Mouse (Mus musculus) neural tube, embryonic 13.5 days (tissue): ENCODE measurements around the gene Gm10260. TPM values are rescaled to one million over a fixed set of nuclear protein-coding genes. Genes with fewer than 3 reads are reported as not detected.

Source experiments
- ATAC-seq: fragments of 200-750 bp; cut with Nextera tagmentation; 2 replicates; pipeline ENCODE4 v1.8.0; 2017; ENCODE audit warnings: low read depth, mild to moderate bottlenecking, moderate TSS enrichment, moderate library complexity
- H3K27ac ChIP-seq: fragments of 300-500 bp; sonication (generic); replicated peaks from 2 replicates; pipeline ENCODE4 v1.5.1; 2015; ENCODE audit warnings: moderate library complexity, mild to moderate bottlenecking, inconsistent platforms
- H3K27me3 ChIP-seq: fragments of 300-500 bp; sonication (generic); 2 replicates; pipeline ENCODE4 v1.6.1; 2015; ENCODE audit warnings: mild to moderate bottlenecking, inconsistent platforms
- H3K36me3 ChIP-seq: fragments of 300-500 bp; sonication (generic); 2 replicates; pipeline ENCODE4 v1.6.1; 2015; ENCODE audit warnings: mild to moderate bottlenecking, inconsistent platforms
- H3K4me1 ChIP-seq: fragments of 300-500 bp; sonication (generic); replicated peaks from 2 replicates; pipeline ENCODE4 v1.6.1; 2015; ENCODE audit warnings: inconsistent platforms
- H3K4me2 ChIP-seq: fragments of 300-500 bp; sonication (generic); 2 replicates; pipeline ENCODE4 v1.6.1; 2015; ENCODE audit warnings: inconsistent platforms, mild to moderate bottlenecking, moderate library complexity
- H3K4me3 ChIP-seq: fragments of 300-500 bp; sonication (generic); 2 replicates; pipeline ENCODE4 v1.5.1; 2015; ENCODE audit warnings: mild to moderate bottlenecking, inconsistent platforms
- H3K9ac ChIP-seq: fragments of 300-500 bp; sonication (generic); 2 replicates; pipeline ENCODE4 v1.6.1; 2015; ENCODE audit warnings: moderate library complexity, mild to moderate bottlenecking, inconsistent platforms
- H3K9me3 ChIP-seq: fragments of 300-500 bp; sonication (generic); 2 replicates; pipeline ENCODE4 v1.6.1; 2016; ENCODE audit warnings: inconsistent platforms
- WGBS: fragments of 180-500 bp; shearing (Covaris S2); methylation state at CpG from one replicate; pipeline ENCODE4 v1.1.7; 2015; 5-methylcytosine and 5-hydroxymethylcytosine counted together
- polyA plus RNA-seq: library from polyadenylated mRNA; unstranded; fragments of >200 nt; fragmentation: Nextera tagmentation; extraction: Ambion mirVana; gene quantifications from 2 replicates; pipeline ENCODE4 v1.2.1, GENCODE M21; 2015

The Gm10260 gene
- polyA plus RNA-seq, 1 experiment from 2014 or later = 4.2 TPM

GRCm38 (mm10) chr13:97734760-97735159 is 25.7 kb downstream of the Gm10260 start:
- ATAC-seq = no peak
- 94% methylated on average over 3 of the region's 3 CpGs for WGBS
- Histone ChIP-seq H3K9me3 (no peaks in the 10 kb centered on the region), H3K27ac (no peak overlapping the region), H3K4me3 (no peak overlapping the region), H3K4me1 (0 out of 2 replicates have a peak, but pooled peaks cover 3% of the 10 kb centered on the region), H3K9ac (no peak overlapping the region), H3K4me2 (no peak overlapping the region), H3K27me3 (no peaks in the 10 kb centered on the region), H3K36me3 (no peaks in the 10 kb centered on the region)

- no peak overlapping the region for H3K9ac ChIP-seq
- H3K4me3 ChIP-seq = no peak overlapping the region
- WGBS = 70% methylated on average over 11 of the region's 11 CpGs
- no peaks in the 10 kb centered on the region for H3K9me3 ChIP-seq
- ATAC-seq = no peak
- peaks cover 6% of the 10 kb centered on the region; the same call in 1 of the 2 replicates for H3K4me1 ChIP-seq
- no peaks in the 10 kb centered on the region for H3K36me3 ChIP-seq
- H3K27me3 ChIP-seq = no peaks in the 10 kb centered on the region
- H3K4me2 ChIP-seq = no peak overlapping the region
- no peak overlapping the region for H3K27ac ChIP-seq
Observed at GRCm38 (mm10) chr13:97725160-97725825, 35.1 kb downstream of the Gm10260 start.

GRCm38 (mm10) chr13:97724551-97724950 is 35.9 kb downstream of the Gm10260 start:
- no peaks in the 10 kb centered on the region for H3K27me3 ChIP-seq
- H3K36me3 ChIP-seq = no peaks in the 10 kb centered on the region
- no peak overlapping the region for H3K27ac ChIP-seq
- WGBS = 75% methylated on average over 6 of the region's 6 CpGs
- no peak overlapping the region for H3K4me3 ChIP-seq
- no peaks in the 10 kb centered on the region for H3K9me3 ChIP-seq
- no peak for ATAC-seq
- H3K4me2 ChIP-seq = no peak overlapping the region
- H3K9ac ChIP-seq = no peak overlapping the region
- H3K4me1 ChIP-seq = peaks cover 6% of the 10 kb centered on the region; the same call in 1 of the 2 replicates

GRCm38 (mm10) chr13:97712506-97713275 is 47.7 kb downstream of the Gm10260 start:
- H3K4me2 ChIP-seq = no peak overlapping the region
- WGBS = 64% methylated on average over 8 of the region's 8 CpGs
- ATAC-seq = no peak
- H3K27ac ChIP-seq = no peak overlapping the region
- no peaks in the 10 kb centered on the region for H3K4me1 ChIP-seq
- no peaks in the 10 kb centered on the region for H3K27me3 ChIP-seq
- no peaks in the 10 kb centered on the region for H3K36me3 ChIP-seq
- no peaks in the 10 kb centered on the region for H3K9me3 ChIP-seq
- H3K9ac ChIP-seq = no peak overlapping the region
- no peak overlapping the region for H3K4me3 ChIP-seq

GRCm38 (mm10) chr13:97711510-97711909 is 48.9 kb downstream of the Gm10260 start:
- 89% methylated on average over 2 of the region's 2 CpGs for WGBS
- H3K27ac ChIP-seq = no peak overlapping the region
- ATAC-seq = no peak
- H3K9ac ChIP-seq = no peak overlapping the region
- H3K4me1 ChIP-seq = no peaks in the 10 kb centered on the region
- H3K36me3 ChIP-seq = no peaks in the 10 kb centered on the region
- no peak overlapping the region for H3K4me3 ChIP-seq
- no peak overlapping the region for H3K4me2 ChIP-seq
- H3K27me3 ChIP-seq = no peaks in the 10 kb centered on the region
- no peaks in the 10 kb centered on the region for H3K9me3 ChIP-seq
